Mouse (Mus musculus): Measurements from ENCODE around the gene Slc25a25. TPM values are rescaled to one million over a fixed set of nuclear protein-coding genes. Genes with fewer than 3 reads are reported as not detected.
"Not testable (repeated sequence)": the region's sequence is repeated elsewhere in the genome, so short reads cannot be mapped to it uniquely, and the experiment has no call there.

The Slc25a25 gene
- polyA plus RNA-seq, 1 experiment from 2014 or later, result 21.7 TPM

GRCm38 (mm10) chr2:32475361-32475760 is 24.1 kb upstream of the Slc25a25 start:
- not testable (repeated sequence) for DNase-seq (ENCODE audit: low spot score); ATAC-seq (replicated peaks; ENCODE audit: insufficient number of reproducible peaks, low FRiP score, low TSS enrichment, low read depth); H3K4me3 ChIP-seq (ENCODE audit: low read depth, low read length); H3K4me1 ChIP-seq (ENCODE audit: control insufficient read depth, insufficient read depth, low read length); H3K4me2 ChIP-seq (ENCODE audit: low read depth, low read length); H3K36me3 ChIP-seq (replicated peaks; ENCODE audit: control insufficient read depth, insufficient read depth, low read depth, low read length); H3K27ac ChIP-seq (replicated peaks; ENCODE audit: low read depth, low read length); H3K9ac ChIP-seq (replicated peaks; ENCODE audit: low read length); H3K27me3 ChIP-seq (ENCODE audit: control insufficient read depth, insufficient read depth, low read length); H3K9me3 ChIP-seq (replicated peaks; ENCODE audit: control insufficient read depth, low read length)
- 100% methylated on average over 4 of the region's 9 CpGs for WGBS

GRCm38 (mm10) chr2:32471681-32472061 is 20.4 kb upstream of the Slc25a25 start:
- no peaks in the 10 kb centered on the region for H3K36me3 ChIP-seq (replicated peaks; ENCODE audit: control insufficient read depth, insufficient read depth, low read depth, low read length)
- no peaks in the 10 kb centered on the region for H3K27me3 ChIP-seq (ENCODE audit: control insufficient read depth, insufficient read depth, low read length)
- H3K9me3 ChIP-seq (replicated peaks; ENCODE audit: control insufficient read depth, low read length), result no peaks in the 10 kb centered on the region
- no peaks in the 10 kb centered on the region for H3K4me1 ChIP-seq (ENCODE audit: control insufficient read depth, insufficient read depth, low read length)
- H3K4me3 ChIP-seq (ENCODE audit: low read depth, low read length), result no peak overlapping the region
- 78% methylated on average over 6 of the region's 6 CpGs for WGBS
- no peak overlapping the region for H3K27ac ChIP-seq (replicated peaks; ENCODE audit: low read depth, low read length)
- no peak overlapping the region for H3K4me2 ChIP-seq (ENCODE audit: low read depth, low read length)
- ATAC-seq (replicated peaks; ENCODE audit: insufficient number of reproducible peaks, low FRiP score, low TSS enrichment, low read depth), result no peak
- no peak for DNase-seq (ENCODE audit: low spot score)
- H3K9ac ChIP-seq (replicated peaks; ENCODE audit: low read length), result no peak overlapping the region

- H3K9me3 ChIP-seq (replicated peaks; ENCODE audit: control insufficient read depth, low read length), result no peaks in the 10 kb centered on the region
- no peak for ATAC-seq (replicated peaks; ENCODE audit: insufficient number of reproducible peaks, low FRiP score, low TSS enrichment, low read depth)
- H3K27ac ChIP-seq (replicated peaks; ENCODE audit: low read depth, low read length), result no peak overlapping the region
- DNase-seq (ENCODE audit: low spot score), result no peak
- H3K4me1 ChIP-seq (ENCODE audit: control insufficient read depth, insufficient read depth, low read length), result no peaks in the 10 kb centered on the region
- H3K9ac ChIP-seq (replicated peaks; ENCODE audit: low read length), result no peak overlapping the region
- H3K4me2 ChIP-seq (ENCODE audit: low read depth, low read length), result no peak overlapping the region
- H3K27me3 ChIP-seq (ENCODE audit: control insufficient read depth, insufficient read depth, low read length), result no peaks in the 10 kb centered on the region
- 92% methylated on average over 6 of the region's 6 CpGs for WGBS
- no peak overlapping the region for H3K4me3 ChIP-seq (ENCODE audit: low read depth, low read length)
- no peaks in the 10 kb centered on the region for H3K36me3 ChIP-seq (replicated peaks; ENCODE audit: control insufficient read depth, insufficient read depth, low read depth, low read length)
Observed at GRCm38 (mm10) chr2:32471001-32471680, 19.9 kb upstream of the Slc25a25 start.

GRCm38 (mm10) chr2:32464212-32464891 is 13.1 kb upstream of the Slc25a25 start:
- Histone ChIP-seq H3K9ac (replicated peaks; ENCODE audit: low read length) (no peak overlapping the region), H3K4me1 (ENCODE audit: control insufficient read depth, insufficient read depth, low read length) (no peaks in the 10 kb centered on the region), H3K36me3 (replicated peaks; ENCODE audit: control insufficient read depth, insufficient read depth, low read depth, low read length) (no peaks in the 10 kb centered on the region), H3K9me3 (replicated peaks; ENCODE audit: control insufficient read depth, low read length) (no peaks in the 10 kb centered on the region), H3K27me3 (ENCODE audit: control insufficient read depth, insufficient read depth, low read length) (no peaks in the 10 kb centered on the region), H3K4me2 (ENCODE audit: low read depth, low read length) (no peak overlapping the region), H3K4me3 (ENCODE audit: low read depth, low read length) (no peak overlapping the region), H3K27ac (replicated peaks; ENCODE audit: low read depth, low read length) (no peak overlapping the region)
- no peak for ATAC-seq (replicated peaks; ENCODE audit: insufficient number of reproducible peaks, low FRiP score, low TSS enrichment, low read depth)
- WGBS, result 78% methylated on average over 6 of the region's 6 CpGs
- no peak for DNase-seq (ENCODE audit: low spot score)

GRCm38 (mm10) chr2:32463773-32464172 is 12.5 kb upstream of the Slc25a25 start:
- no peak overlapping the region for H3K4me2 ChIP-seq (ENCODE audit: low read depth, low read length)
- no peak overlapping the region for H3K27ac ChIP-seq (replicated peaks; ENCODE audit: low read depth, low read length)
- no peaks in the 10 kb centered on the region for H3K9me3 ChIP-seq (replicated peaks; ENCODE audit: control insufficient read depth, low read length)
- H3K27me3 ChIP-seq (ENCODE audit: control insufficient read depth, insufficient read depth, low read length), result no peaks in the 10 kb centered on the region
- DNase-seq (ENCODE audit: low spot score), result no peak
- H3K4me3 ChIP-seq (ENCODE audit: low read depth, low read length), result no peak overlapping the region
- H3K4me1 ChIP-seq (ENCODE audit: control insufficient read depth, insufficient read depth, low read length), result no peaks in the 10 kb centered on the region
- no peak overlapping the region for H3K9ac ChIP-seq (replicated peaks; ENCODE audit: low read length)
- no peak for ATAC-seq (replicated peaks; ENCODE audit: insufficient number of reproducible peaks, low FRiP score, low TSS enrichment, low read depth)
- no peaks in the 10 kb centered on the region for H3K36me3 ChIP-seq (replicated peaks; ENCODE audit: control insufficient read depth, insufficient read depth, low read depth, low read length)
- WGBS, result 74% methylated on average over 2 of the region's 2 CpGs

- DNase-seq (ENCODE audit: low spot score), result no peak
- Histone ChIP-seq H3K36me3 (replicated peaks; ENCODE audit: control insufficient read depth, insufficient read depth, low read depth, low read length) (no peaks in the 10 kb centered on the region), H3K9ac (replicated peaks; ENCODE audit: low read length) (no peak overlapping the region), H3K4me2 (ENCODE audit: low read depth, low read length) (no peak overlapping the region), H3K9me3 (replicated peaks; ENCODE audit: control insufficient read depth, low read length) (no peaks in the 10 kb centered on the region), H3K27ac (replicated peaks; ENCODE audit: low read depth, low read length) (no peak overlapping the region), H3K4me1 (ENCODE audit: control insufficient read depth, insufficient read depth, low read length) (no peaks in the 10 kb centered on the region), H3K4me3 (ENCODE audit: low read depth, low read length) (no peak overlapping the region), H3K27me3 (ENCODE audit: control insufficient read depth, insufficient read depth, low read length) (no peaks in the 10 kb centered on the region)
- ATAC-seq (replicated peaks; ENCODE audit: insufficient number of reproducible peaks, low FRiP score, low TSS enrichment, low read depth), result no peak
- 93% methylated on average over 2 of the region's 2 CpGs for WGBS
Observed at GRCm38 (mm10) chr2:32459657-32460056, 8.4 kb upstream of the Slc25a25 start.

GRCm38 (mm10) chr2:32458300-32458699 is 7.1 kb upstream of the Slc25a25 start:
- DNase-seq (ENCODE audit: low spot score) (no peak), ATAC-seq (replicated peaks; ENCODE audit: insufficient number of reproducible peaks, low FRiP score, low TSS enrichment, low read depth) (no peak)
- 82% methylated on average over 2 of the region's 2 CpGs for WGBS
- no peak overlapping the region for H3K4me2 ChIP-seq (ENCODE audit: low read depth, low read length)
- no peaks in the 10 kb centered on the region for H3K4me1 ChIP-seq (ENCODE audit: control insufficient read depth, insufficient read depth, low read length)
- H3K9ac ChIP-seq (replicated peaks; ENCODE audit: low read length), result no peak overlapping the region
- H3K36me3 ChIP-seq (replicated peaks; ENCODE audit: control insufficient read depth, insufficient read depth, low read depth, low read length), result no peaks in the 10 kb centered on the region
- no peaks in the 10 kb centered on the region for H3K27me3 ChIP-seq (ENCODE audit: control insufficient read depth, insufficient read depth, low read length)
- H3K27ac ChIP-seq (replicated peaks; ENCODE audit: low read depth, low read length), result no peak overlapping the region
- H3K4me3 ChIP-seq (ENCODE audit: low read depth, low read length), result no peak overlapping the region
- no peaks in the 10 kb centered on the region for H3K9me3 ChIP-seq (replicated peaks; ENCODE audit: control insufficient read depth, low read length)

GRCm38 (mm10) chr2:32455101-32455500 is 3.9 kb upstream of the Slc25a25 start:
- no peaks in the 10 kb centered on the region for H3K9me3 ChIP-seq (replicated peaks; ENCODE audit: control insufficient read depth, low read length)
- no peak overlapping the region for H3K4me2 ChIP-seq (ENCODE audit: low read depth, low read length)
- no peak overlapping the region for H3K27ac ChIP-seq (replicated peaks; ENCODE audit: low read depth, low read length)
- no peaks in the 10 kb centered on the region for H3K4me1 ChIP-seq (ENCODE audit: control insufficient read depth, insufficient read depth, low read length)
- WGBS, result 89% methylated on average over 8 of the region's 8 CpGs
- H3K36me3 ChIP-seq (replicated peaks; ENCODE audit: control insufficient read depth, insufficient read depth, low read depth, low read length), result no peaks in the 10 kb centered on the region
- no peak for DNase-seq (ENCODE audit: low spot score)
- no peak overlapping the region for H3K4me3 ChIP-seq (ENCODE audit: low read depth, low read length)
- H3K9ac ChIP-seq (replicated peaks; ENCODE audit: low read length), result no peak overlapping the region
- no peak for ATAC-seq (replicated peaks; ENCODE audit: insufficient number of reproducible peaks, low FRiP score, low TSS enrichment, low read depth)
- H3K27me3 ChIP-seq (ENCODE audit: control insufficient read depth, insufficient read depth, low read length), result no peaks in the 10 kb centered on the region
